Mouse (Mus musculus) embryonic facial prominence, embryonic 14.5 days (tissue): Measurements from ENCODE around the gene Tex45. TPM values are rescaled to one million over a fixed set of nuclear protein-coding genes. Genes with fewer than 3 reads are reported as not detected.

Experiments
- ATAC-seq: fragments of 200-750 bp; cut with Nextera tagmentation; 2 replicates; pipeline ENCODE4 v1.8.0; 2017; ENCODE audit warnings: low read depth, moderate number of reproducible peaks, moderate TSS enrichment
- DNase-seq: peaks from one replicate; pipeline ENCODE4 v3.0.0-alpha.2; 2015; ENCODE audit warnings: low spot score
- H3K27ac ChIP-seq: fragments of 300-500 bp; sonication (generic); replicated peaks from 2 replicates; pipeline ENCODE4 v1.5.1; 2014; ENCODE audit warnings: low read depth, mild to moderate bottlenecking, low read length, moderate library complexity
- H3K27me3 ChIP-seq: fragments of 300-500 bp; sonication (generic); replicated peaks from 2 replicates; pipeline ENCODE4 v1.6.1; 2014; ENCODE audit warnings: low read length; ENCODE audit not compliant: control insufficient read depth, insufficient read depth
- H3K36me3 ChIP-seq: fragments of 300-500 bp; sonication (generic); 2 replicates; pipeline ENCODE4 v1.6.1; 2014; ENCODE audit warnings: low read length, mixed read lengths; ENCODE audit not compliant: control insufficient read depth, insufficient read depth
- H3K4me1 ChIP-seq: fragments of 300-500 bp; sonication (generic); 2 replicates; pipeline ENCODE4 v1.6.1; 2014; ENCODE audit warnings: antibody characterized with exemption, low read length; ENCODE audit not compliant: control insufficient read depth, insufficient read depth
- H3K4me2 ChIP-seq: fragments of 300-500 bp; sonication (generic); 2 replicates; pipeline ENCODE4 v1.6.1; 2014; ENCODE audit warnings: low read depth, mild to moderate bottlenecking, low read length, moderate library complexity, mixed read lengths
- H3K4me3 ChIP-seq: fragments of 300-500 bp; sonication (generic); 2 replicates; pipeline ENCODE4 v1.5.1; 2014; ENCODE audit warnings: low read depth, mild to moderate bottlenecking, low read length
- H3K9ac ChIP-seq: fragments of 300-500 bp; sonication (generic); 2 replicates; pipeline ENCODE4 v1.6.1; 2014; ENCODE audit warnings: low read depth, mild to moderate bottlenecking, low read length, moderate library complexity, mixed read lengths
- H3K9me3 ChIP-seq: fragments of 300-500 bp; sonication (generic); 2 replicates; pipeline ENCODE4 v1.6.1; 2016; ENCODE audit warnings: low read length; ENCODE audit not compliant: control insufficient read depth
- WGBS: fragments of 180-500 bp; shearing (Covaris S2); extraction: QIAGEN DNeasy Blood & Tissue Kit; methylation state at CpG from one replicate; pipeline ENCODE4 v1.1.7; 2014; 5-methylcytosine and 5-hydroxymethylcytosine counted together
- polyA plus RNA-seq: library from polyadenylated mRNA; unstranded; fragments of >200 nt; fragmentation: Nextera tagmentation; extraction: Ambion mirVana; gene quantifications from 2 replicates; pipeline ENCODE4 v1.2.1, GENCODE M21; 2014

Tex45 gene
- polyA plus RNA-seq, 1 experiment from 2014 or later = 0.18 TPM

DNA sequence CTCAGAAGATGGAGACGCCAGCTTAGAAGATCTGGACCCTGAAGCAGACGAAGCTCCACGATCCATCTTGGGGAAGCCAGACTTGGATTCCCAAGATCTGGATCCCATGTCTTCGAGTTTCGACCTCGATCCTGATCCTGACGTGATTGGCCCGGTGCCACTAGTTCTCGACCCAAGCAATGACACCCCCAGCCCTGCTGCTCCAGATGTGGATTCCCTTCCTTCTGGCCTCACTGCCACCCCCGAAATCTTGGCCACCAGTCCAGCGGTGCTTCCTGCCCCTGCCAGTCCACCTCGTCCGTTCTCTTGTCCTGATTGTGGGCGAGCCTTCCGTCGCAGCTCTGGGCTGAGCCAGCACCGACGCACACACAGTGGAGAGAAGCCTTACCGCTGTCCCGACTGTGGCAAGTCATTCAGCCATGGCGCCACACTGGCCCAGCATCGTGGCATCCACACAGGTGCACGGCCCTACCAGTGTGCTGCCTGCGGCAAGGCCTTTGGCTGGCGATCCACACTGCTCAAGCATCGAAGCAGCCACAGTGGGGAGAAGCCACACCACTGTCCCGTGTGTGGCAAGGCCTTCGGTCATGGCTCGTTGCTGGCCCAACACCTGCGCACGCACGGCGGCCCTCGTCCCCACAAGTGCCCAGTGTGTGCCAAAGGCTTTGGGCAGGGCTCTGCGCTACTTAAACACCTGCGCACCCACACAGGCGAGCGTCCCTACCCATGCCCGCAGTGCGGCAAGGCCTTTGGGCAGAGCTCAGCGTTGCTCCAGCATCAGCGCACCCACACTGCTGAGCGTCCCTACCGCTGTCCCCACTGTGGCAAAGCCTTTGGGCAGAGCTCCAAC, 25.1 kb downstream of the Tex45 start:
- ATAC-seq (no peak), DNase-seq (no peak)
- H3K4me3 ChIP-seq = no peak overlapping the region

DNA sequence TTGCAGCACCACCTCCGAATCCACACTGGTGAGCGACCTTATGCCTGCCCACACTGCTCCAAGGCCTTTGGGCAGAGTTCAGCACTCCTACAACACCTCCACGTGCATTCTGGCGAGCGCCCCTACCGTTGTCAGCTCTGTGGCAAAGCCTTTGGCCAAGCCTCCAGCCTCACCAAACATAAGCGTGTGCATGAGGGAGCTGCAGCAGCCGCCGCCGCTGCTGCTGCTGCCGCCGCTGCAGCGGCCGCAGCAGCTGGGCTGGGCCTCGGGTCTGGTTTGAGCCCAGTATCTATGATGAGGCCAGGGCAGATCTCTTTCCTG, 25.7 kb downstream of the Tex45 start:
- 93% methylated on average over 15 of the region's 15 CpGs for WGBS
- Histone ChIP-seq H3K27me3 (no peaks in the 10 kb centered on the region), H3K9me3 (peaks cover 12% of the 10 kb centered on the region; the same call in 1 of the 2 replicates), H3K36me3 (peaks cover 35% of the 10 kb centered on the region), H3K4me2 (no peak overlapping the region), H3K9ac (no peak overlapping the region), H3K4me1 (peaks cover 13% of the 10 kb centered on the region; the same call in 1 of the 2 replicates), H3K4me3 (no peak overlapping the region), H3K27ac (no peak overlapping the region)
- ATAC-seq (no peak), DNase-seq (no peak)

More for the DNA sequence above, 25.1 kb downstream of the Tex45 start:
- Histone ChIP-seq H3K27ac (no peak overlapping the region), H3K9me3 (peaks cover 12% of the 10 kb centered on the region; the same call in 1 of the 2 replicates), H3K9ac (no peak overlapping the region), H3K4me2 (no peak overlapping the region), H3K27me3 (no peaks in the 10 kb centered on the region), H3K36me3 (peaks cover 35% of the 10 kb centered on the region), H3K4me1 (peaks cover 9% of the 10 kb centered on the region; the same call in 1 of the 2 replicates)
- 96% methylated on average over 38 of the region's 44 CpGs for WGBS

GRCm38 (mm10) chr8:3498583-3498982, 27.9 kb downstream of the Tex45 start:
- DNase-seq = no peak
- no peak overlapping the region for H3K9ac ChIP-seq
- H3K4me2 ChIP-seq = no peak overlapping the region
- H3K27ac ChIP-seq = no peak overlapping the region
- H3K9me3 ChIP-seq = peaks cover 12% of the 10 kb centered on the region; the same call in 1 of the 2 replicates
- no peak for ATAC-seq
- 88% methylated on average over 3 of the region's 3 CpGs for WGBS
- H3K36me3 ChIP-seq = peaks cover 35% of the 10 kb centered on the region
- no peaks in the 10 kb centered on the region for H3K27me3 ChIP-seq
- no peak overlapping the region for H3K4me3 ChIP-seq
- H3K4me1 ChIP-seq = peaks cover 17% of the 10 kb centered on the region

GRCm38 (mm10) chr8:3499751-3500150, 29.1 kb downstream of the Tex45 start:
- Histone ChIP-seq H3K9ac (peak overlapping the region; percentile 82), H3K27ac (peak overlapping the region; percentile 94), H3K9me3 (peaks cover 10% of the 10 kb centered on the region; the same call in 1 of the 2 replicates), H3K27me3 (no peaks in the 10 kb centered on the region), H3K4me1 (peaks cover 13% of the 10 kb centered on the region), H3K4me2 (peak overlapping the region; percentile 78), H3K36me3 (peaks cover 32% of the 10 kb centered on the region), H3K4me3 (peak overlapping the region; percentile 76)
- ATAC-seq (no peak), DNase-seq (no peak)
- 5% methylated on average over 8 of the region's 8 CpGs for WGBS

DNA sequence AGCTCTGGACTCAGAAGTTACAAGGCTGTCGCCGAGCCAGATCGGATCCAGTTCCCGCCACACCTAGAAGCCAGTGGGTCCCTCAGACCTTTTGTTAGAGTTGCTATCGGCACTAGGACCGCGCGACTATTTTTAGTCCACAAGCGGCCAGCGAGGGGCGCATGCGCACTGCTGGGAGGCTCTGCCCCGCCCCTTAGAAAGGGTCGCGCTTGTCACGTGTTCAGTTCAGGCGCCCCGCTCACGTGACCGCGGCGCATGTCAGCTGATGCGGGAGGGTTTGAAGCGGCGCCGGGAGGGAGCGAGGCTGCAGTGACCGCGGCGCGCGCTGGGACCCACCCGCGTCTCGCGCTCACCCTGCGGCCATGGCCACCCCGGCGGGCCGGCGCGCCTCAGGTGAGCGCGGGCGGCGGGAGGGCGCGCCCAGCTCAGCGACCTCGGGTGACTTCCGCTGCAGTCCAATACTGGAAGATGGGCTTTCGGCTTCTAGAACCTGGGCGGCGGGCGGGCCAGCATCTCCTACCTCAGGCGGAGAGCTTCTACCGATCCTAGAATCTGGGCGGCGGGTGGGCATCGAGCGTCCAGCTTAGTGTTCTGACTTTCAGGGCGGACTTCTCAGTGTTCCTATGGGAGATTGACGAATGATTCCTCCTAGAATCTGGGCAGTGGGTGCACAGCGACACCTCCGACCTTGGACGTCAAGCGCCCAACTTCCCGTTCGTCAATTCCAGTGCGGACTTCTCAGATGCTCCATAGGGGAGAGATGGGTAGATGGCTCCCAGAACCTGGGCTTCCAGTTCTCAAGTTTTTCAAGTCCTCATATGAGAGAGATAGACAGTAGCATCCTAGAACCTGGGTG, 29.8 kb downstream of the Tex45 start, which contains the start of gene Mcoln1:
Gene Mcoln1, plus strand, starts transcription at position 223 of the 856 bp plus-strand sequence.
- ATAC-seq (peak; percentile 89), DNase-seq (peak; percentile 99)
- H3K36me3 ChIP-seq = peaks cover 26% of the 10 kb centered on the region
- H3K4me3 ChIP-seq = peak within 1 kb of the TSS; percentile 76
- H3K4me2 ChIP-seq = peak within 1 kb of the TSS; percentile 78
- under 1% methylated on average over 45 of the region's 70 CpGs for WGBS
- peaks cover 13% of the 10 kb centered on the region for H3K4me1 ChIP-seq
- peak within 1 kb of the TSS; percentile 82 for H3K9ac ChIP-seq
- H3K9me3 ChIP-seq = peaks cover 7% of the 10 kb centered on the region; the same call in 1 of the 2 replicates
- peak within 1 kb of the TSS; percentile 94 for H3K27ac ChIP-seq
- H3K27me3 ChIP-seq = no peaks in the 10 kb centered on the region

DNA sequence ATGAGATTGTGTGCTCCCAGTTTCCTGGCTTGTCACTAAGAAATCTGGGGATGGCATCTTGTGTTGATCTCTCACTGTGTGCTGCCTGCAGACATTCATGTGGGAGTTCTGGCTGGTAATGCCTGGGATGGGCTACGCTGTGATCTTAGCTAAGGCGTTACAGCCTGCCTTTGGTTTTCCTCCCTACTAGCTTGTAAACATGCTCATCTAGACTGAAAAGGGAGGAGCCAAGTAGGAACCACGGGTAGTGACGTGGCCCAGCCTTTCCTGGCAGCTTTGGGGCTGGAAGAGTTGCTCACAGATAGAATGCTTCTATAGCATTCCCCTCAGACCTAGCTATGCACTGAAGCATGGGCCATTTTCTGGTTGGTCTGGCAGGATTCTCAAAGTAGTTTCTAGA, 31.6 kb downstream of the Tex45 start:
- ATAC-seq (no peak), DNase-seq (peak; percentile 2)
- Histone ChIP-seq H3K9ac (no peak overlapping the region), H3K27ac (no peak overlapping the region), H3K9me3 (no peaks in the 10 kb centered on the region), H3K36me3 (peaks cover 26% of the 10 kb centered on the region), H3K4me2 (no peak overlapping the region), H3K4me1 (peaks cover 13% of the 10 kb centered on the region), H3K27me3 (no peaks in the 10 kb centered on the region), H3K4me3 (no peak overlapping the region)
- 73% methylated on average over 4 of the region's 4 CpGs for WGBS

DNA sequence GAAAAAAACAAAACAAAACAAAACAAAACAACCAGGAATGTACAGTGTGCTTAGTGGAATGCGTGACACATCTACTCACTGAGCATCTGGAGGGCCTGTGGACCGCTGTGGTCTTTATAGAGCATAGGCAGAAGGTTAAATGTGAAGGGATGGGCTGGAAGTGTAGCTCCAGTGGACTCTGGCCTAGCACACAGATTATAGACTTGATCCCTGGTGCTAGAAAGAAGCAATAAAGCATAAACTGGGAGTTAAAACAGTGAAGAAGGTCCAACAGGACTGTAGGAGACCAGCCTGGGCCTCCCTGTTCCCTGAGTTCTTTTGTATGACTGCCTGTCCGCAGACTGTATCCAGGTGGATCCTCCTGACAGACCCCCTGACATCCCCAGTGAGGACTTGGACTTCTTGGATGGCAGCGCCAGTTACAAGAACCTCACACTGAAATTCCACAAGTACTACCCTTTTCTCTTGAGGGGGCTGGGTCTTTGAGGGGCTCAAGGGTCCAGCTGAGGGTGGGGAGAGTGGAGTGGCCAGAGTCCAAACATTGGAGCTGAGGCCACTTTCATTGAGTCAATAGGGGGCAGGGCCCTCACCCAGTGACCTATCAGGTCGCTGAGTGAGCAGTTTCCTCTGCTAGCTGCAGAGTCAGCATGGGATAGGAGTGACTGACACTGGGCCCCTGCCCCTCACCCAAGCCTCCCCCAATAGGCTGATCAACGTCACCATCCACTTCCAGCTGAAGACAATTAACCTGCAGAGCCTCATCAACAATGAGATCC, 37.5 kb downstream of the Tex45 start:
- Histone ChIP-seq H3K9ac (no peak overlapping the region), H3K4me2 (no peak overlapping the region), H3K27me3 (no peaks in the 10 kb centered on the region), H3K4me1 (no peaks in the 10 kb centered on the region), H3K27ac (no peak overlapping the region), H3K9me3 (no peaks in the 10 kb centered on the region), H3K36me3 (peaks cover 78% of the 10 kb centered on the region), H3K4me3 (no peak overlapping the region)
- DNase-seq (no peak), ATAC-seq (no peak)
- WGBS = 87% methylated on average over 6 of the region's 6 CpGs

DNA sequence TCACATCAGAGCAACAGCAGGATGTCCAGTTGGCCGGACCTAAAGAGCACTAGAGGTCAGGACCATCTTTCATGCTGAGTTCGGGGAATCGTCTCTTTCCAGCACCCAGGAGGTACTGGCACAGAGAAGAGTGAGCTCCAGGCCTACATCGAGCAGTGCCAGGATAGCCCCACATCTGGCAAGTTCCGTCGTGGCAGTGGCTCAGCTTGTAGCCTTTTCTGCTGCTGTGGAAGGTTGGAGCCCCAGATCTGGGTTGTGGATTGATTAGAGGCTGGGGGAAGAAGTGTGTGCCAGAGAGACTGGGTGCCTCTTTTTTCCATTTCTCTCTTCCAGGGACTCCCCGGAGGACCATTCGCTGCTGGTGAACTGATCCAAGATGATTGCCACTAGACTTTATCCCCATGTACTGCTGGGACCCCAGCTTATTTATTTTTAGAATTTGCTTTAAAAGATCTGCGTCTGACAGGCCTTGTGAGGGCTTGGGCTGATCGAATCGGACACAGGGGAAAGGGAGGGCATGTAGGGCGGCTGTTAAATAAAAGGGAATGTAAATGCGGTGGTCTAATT, 44.1 kb downstream of the Tex45 start:
- peak overlapping the region; percentile 63 for H3K9ac ChIP-seq
- peak overlapping the region; percentile 71 for H3K4me3 ChIP-seq
- DNase-seq (no peak), ATAC-seq (no peak)
- H3K27me3 ChIP-seq = no peaks in the 10 kb centered on the region
- peaks cover 41% of the 10 kb centered on the region for H3K36me3 ChIP-seq
- peak overlapping the region; percentile 90 for H3K4me2 ChIP-seq
- peak overlapping the region; percentile 73 for H3K27ac ChIP-seq
- no peaks in the 10 kb centered on the region for H3K9me3 ChIP-seq
- 27% methylated on average over 13 of the region's 13 CpGs for WGBS
- 0 out of 2 replicates have a peak, but pooled peaks cover 3% of the 10 kb centered on the region for H3K4me1 ChIP-seq
